Mouse (Mus musculus): ENCODE measurements around the gene Abl1. TPM values are rescaled to one million over a fixed set of nuclear protein-coding genes. Genes with fewer than 3 reads are reported as not detected.
A peak's percentile ranks its signal among the peaks of the same experiment; 100 is the strongest.

Gene Abl1
- polyA plus RNA-seq, 1 experiment, result 45.9 TPM

DNA sequence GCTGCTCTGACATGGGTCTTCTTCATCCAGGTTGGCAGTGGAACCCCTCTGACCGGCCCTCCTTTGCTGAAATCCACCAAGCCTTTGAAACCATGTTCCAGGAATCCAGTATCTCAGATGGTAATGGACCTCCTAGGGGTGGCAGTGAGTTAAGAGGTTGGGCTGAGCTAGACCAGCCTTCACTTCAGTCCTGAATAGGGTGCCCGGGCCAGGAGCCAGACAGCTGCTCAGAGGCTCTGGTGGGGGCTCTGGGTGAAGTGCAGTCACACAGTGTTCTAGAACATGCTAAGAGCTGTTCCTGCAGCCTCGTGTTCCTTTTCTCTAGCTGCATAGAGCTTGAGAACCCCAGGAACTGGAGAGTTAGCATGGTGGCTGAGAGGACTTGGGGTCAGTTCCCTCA is 108.8 kb downstream of the Abl1 start:
- H3K79me3 ChIP-seq (ENCODE audit: low read depth), result no peaks in the 10 kb centered on the region
- no peaks in the 10 kb centered on the region for H3K79me2 ChIP-seq (ENCODE audit: control insufficient read depth, insufficient read depth)
- H3ac ChIP-seq (ENCODE audit: control insufficient read depth, insufficient read length, low read depth), result no peak overlapping the region
- H3K27me3 ChIP-seq (ENCODE audit: control insufficient read depth, insufficient read depth, insufficient read length), result no peaks in the 10 kb centered on the region
- H3K36me3 ChIP-seq (ENCODE audit: control insufficient read depth, insufficient read depth), result peaks cover 91% of the 10 kb centered on the region
- TF ChIP-seq FOSL1 (IDR thresholded peaks at IDR 0.05; ENCODE audit: insufficient read depth, low read length, poor library complexity, severe bottlenecking) (no peak), MYOD1 (IDR thresholded peaks at IDR 0.05; ENCODE audit: control insufficient read depth, insufficient read length, low read depth) (no peak), CEBPB (IDR thresholded peaks at IDR 0.05; ENCODE audit: low read depth) (no peak), MAX (IDR thresholded peaks at IDR 0.05) (no peak), MYOG (IDR thresholded peaks at IDR 0.05; ENCODE audit: control insufficient read depth, extremely low read depth, insufficient read length) (no peak), CTCF (IDR thresholded peaks at IDR 0.05; ENCODE audit: control insufficient read depth, insufficient read depth, insufficient read length) (no peak)
- no peak overlapping the region for H3K4me3 ChIP-seq (ENCODE audit: insufficient read depth, poor library complexity, severe bottlenecking)

DNA sequence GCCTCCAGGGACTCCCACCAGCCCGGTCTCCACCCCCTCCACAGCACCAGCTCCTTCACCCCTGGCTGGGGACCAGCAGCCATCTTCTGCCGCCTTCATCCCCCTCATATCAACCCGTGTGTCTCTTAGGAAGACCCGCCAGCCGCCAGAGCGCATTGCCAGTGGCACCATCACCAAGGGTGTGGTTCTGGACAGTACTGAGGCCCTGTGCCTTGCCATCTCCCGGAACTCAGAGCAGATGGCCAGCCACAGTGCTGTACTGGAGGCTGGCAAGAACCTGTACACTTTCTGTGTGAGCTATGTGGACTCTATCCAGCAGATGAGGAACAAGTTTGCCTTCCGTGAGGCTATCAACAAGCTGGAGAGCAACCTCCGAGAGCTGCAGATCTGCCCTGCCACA is 113.2 kb downstream of the Abl1 start:
- TF ChIP-seq FOSL1 (IDR thresholded peaks at IDR 0.05; ENCODE audit: insufficient read depth, low read length, poor library complexity, severe bottlenecking) (no peak), MYOD1 (IDR thresholded peaks at IDR 0.05; ENCODE audit: control insufficient read depth, insufficient read length, low read depth) (no peak), USF1 (IDR thresholded peaks at IDR 0.05; ENCODE audit: low read depth) (no peak), MYOG (IDR thresholded peaks at IDR 0.05; ENCODE audit: control insufficient read depth, extremely low read depth, insufficient read length) (no peak), CEBPB (IDR thresholded peaks at IDR 0.05; ENCODE audit: low read depth) (no peak), CTCF (IDR thresholded peaks at IDR 0.05; ENCODE audit: control insufficient read depth, insufficient read depth, insufficient read length) (no peak), MAX (IDR thresholded peaks at IDR 0.05) (no peak)
- H3K79me2 ChIP-seq (ENCODE audit: control insufficient read depth, insufficient read depth), result no peaks in the 10 kb centered on the region

DNA sequence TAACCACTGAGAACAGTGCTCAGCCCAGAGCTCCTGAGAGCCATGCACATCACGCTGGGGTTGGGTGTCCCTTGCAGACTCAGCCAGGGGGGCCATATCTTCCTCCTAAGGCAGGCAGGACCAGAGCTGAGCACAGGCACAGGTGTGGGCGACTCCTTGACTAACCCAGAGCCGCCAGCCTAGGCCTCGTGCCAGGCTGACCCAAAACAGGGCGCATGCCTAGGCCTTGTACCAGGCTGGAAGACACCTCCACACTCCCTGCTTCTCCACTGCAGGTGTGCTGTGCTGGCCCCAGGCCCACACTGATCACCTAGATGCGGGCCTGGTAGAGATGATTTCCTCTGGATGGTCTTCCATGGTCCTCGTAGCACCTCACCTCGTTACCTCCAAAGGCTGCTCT is 114.6 kb downstream of the Abl1 start:
- Histone ChIP-seq H3K4me3 (ENCODE audit: insufficient read depth, poor library complexity, severe bottlenecking) (no peak overlapping the region), H3K79me3 (ENCODE audit: low read depth) (peaks cover under 1% of the 10 kb centered on the region), H3K27me3 (ENCODE audit: control insufficient read depth, insufficient read depth, insufficient read length) (no peaks in the 10 kb centered on the region), H3K79me2 (ENCODE audit: control insufficient read depth, insufficient read depth) (peaks cover 4% of the 10 kb centered on the region), H3ac (ENCODE audit: control insufficient read depth, insufficient read length, low read depth) (peak overlapping the region; percentile 49), H3K36me3 (ENCODE audit: control insufficient read depth, insufficient read depth) (peaks cover 67% of the 10 kb centered on the region)
- TF ChIP-seq FOSL1 (IDR thresholded peaks at IDR 0.05; ENCODE audit: insufficient read depth, low read length, poor library complexity, severe bottlenecking) (no peak), MYOD1 (IDR thresholded peaks at IDR 0.05; ENCODE audit: control insufficient read depth, insufficient read length, low read depth) (no peak), MYOG (IDR thresholded peaks at IDR 0.05; ENCODE audit: control insufficient read depth, extremely low read depth, insufficient read length) (no peak), USF1 (IDR thresholded peaks at IDR 0.05; ENCODE audit: low read depth) (no peak), MAX (IDR thresholded peaks at IDR 0.05) (no peak), CEBPB (IDR thresholded peaks at IDR 0.05; ENCODE audit: low read depth) (no peak), CTCF (IDR thresholded peaks at IDR 0.05; ENCODE audit: control insufficient read depth, insufficient read depth, insufficient read length) (no peak)

More for the DNA sequence above, 113.2 kb downstream of the Abl1 start:
- Histone ChIP-seq H3ac (ENCODE audit: control insufficient read depth, insufficient read length, low read depth) (no peak overlapping the region), H3K27me3 (ENCODE audit: control insufficient read depth, insufficient read depth, insufficient read length) (no peaks in the 10 kb centered on the region), H3K36me3 (ENCODE audit: control insufficient read depth, insufficient read depth) (peaks cover 81% of the 10 kb centered on the region), H3K79me3 (ENCODE audit: low read depth) (no peaks in the 10 kb centered on the region), H3K4me3 (ENCODE audit: insufficient read depth, poor library complexity, severe bottlenecking) (no peak overlapping the region)

DNA sequence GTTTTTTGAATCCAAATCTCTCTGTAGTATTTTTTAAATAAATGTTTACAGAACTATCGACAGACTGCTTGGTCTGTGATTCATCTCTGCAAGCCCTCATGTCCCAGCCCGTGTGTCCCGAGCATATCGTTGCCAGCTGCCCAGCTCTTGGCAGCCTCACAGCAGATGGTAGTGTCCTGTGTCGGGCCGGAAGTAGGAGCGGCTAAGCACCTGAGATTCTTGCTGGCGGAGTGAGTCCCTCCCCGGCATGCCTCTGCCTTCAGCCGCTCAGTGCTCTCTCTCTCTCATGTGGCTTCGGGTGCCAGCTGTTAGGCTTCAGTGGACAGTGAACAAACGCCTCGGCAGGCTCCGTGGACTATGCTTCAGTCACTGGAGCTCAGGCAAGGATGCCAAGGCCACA is 115.3 kb downstream of the Abl1 start:
- Histone ChIP-seq H3K79me3 (ENCODE audit: low read depth) (peaks cover 2% of the 10 kb centered on the region), H3K27me3 (ENCODE audit: control insufficient read depth, insufficient read depth, insufficient read length) (no peaks in the 10 kb centered on the region), H3K4me3 (ENCODE audit: insufficient read depth, poor library complexity, severe bottlenecking) (no peak overlapping the region), H3K36me3 (ENCODE audit: control insufficient read depth, insufficient read depth) (peaks cover 60% of the 10 kb centered on the region), H3K79me2 (ENCODE audit: control insufficient read depth, insufficient read depth) (peaks cover 10% of the 10 kb centered on the region), H3ac (ENCODE audit: control insufficient read depth, insufficient read length, low read depth) (no peak overlapping the region)
- TF ChIP-seq MYOD1 (IDR thresholded peaks at IDR 0.05; ENCODE audit: control insufficient read depth, insufficient read length, low read depth), result peak; percentile 37
- TF ChIP-seq USF1 (IDR thresholded peaks at IDR 0.05; ENCODE audit: low read depth), result no peak

DNA sequence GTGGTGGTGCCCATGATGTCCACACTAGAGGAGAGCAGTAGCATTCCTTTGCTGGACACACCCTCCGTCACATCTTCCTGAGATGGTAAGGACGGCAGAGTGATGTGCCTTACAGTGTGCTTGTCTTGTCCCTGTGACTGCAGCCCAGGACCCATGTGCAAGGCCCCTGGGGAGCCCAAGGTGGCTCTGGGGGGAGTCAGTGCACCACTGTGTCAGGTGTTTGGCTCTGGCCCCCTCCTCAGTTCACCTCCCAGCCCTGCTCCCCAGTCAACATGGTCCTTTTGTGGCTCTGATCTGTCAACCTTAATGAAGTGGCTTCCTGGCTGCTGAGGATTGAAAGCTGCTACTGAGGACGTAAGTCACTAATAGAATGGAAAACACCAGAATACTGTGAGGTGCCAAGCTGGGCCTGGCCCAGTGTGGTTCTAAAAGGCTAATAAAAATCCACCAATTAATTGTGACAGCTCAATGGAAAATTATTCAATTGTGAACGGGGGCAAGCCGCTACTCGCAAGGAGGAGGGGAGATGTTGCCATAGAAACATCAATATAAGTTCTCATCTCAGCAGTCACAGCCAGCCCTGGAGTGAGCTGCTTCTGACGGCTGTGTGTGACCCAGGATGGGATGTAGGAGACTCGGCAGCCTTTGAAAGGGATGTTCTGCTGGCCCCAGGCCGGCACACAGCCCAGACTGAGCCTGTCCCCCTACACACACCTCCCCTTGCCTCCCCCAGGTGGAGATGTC is 118.6 kb downstream of the Abl1 start:
- H3ac ChIP-seq (ENCODE audit: control insufficient read depth, insufficient read length, low read depth), result no peak overlapping the region
- peaks cover 6% of the 10 kb centered on the region for H3K79me3 ChIP-seq (ENCODE audit: low read depth)
- TF ChIP-seq FOSL1 (IDR thresholded peaks at IDR 0.05; ENCODE audit: insufficient read depth, low read length, poor library complexity, severe bottlenecking) (no peak), MAX (IDR thresholded peaks at IDR 0.05) (no peak), MYOG (IDR thresholded peaks at IDR 0.05; ENCODE audit: control insufficient read depth, extremely low read depth, insufficient read length) (no peak), CEBPB (IDR thresholded peaks at IDR 0.05; ENCODE audit: low read depth) (no peak), CTCF (IDR thresholded peaks at IDR 0.05; ENCODE audit: control insufficient read depth, insufficient read depth, insufficient read length) (no peak), USF1 (IDR thresholded peaks at IDR 0.05; ENCODE audit: low read depth) (no peak), MYOD1 (IDR thresholded peaks at IDR 0.05; ENCODE audit: control insufficient read depth, insufficient read length, low read depth) (no peak)
- no peak overlapping the region for H3K4me3 ChIP-seq (ENCODE audit: insufficient read depth, poor library complexity, severe bottlenecking)
- H3K36me3 ChIP-seq (ENCODE audit: control insufficient read depth, insufficient read depth), result peaks cover 28% of the 10 kb centered on the region
- no peaks in the 10 kb centered on the region for H3K27me3 ChIP-seq (ENCODE audit: control insufficient read depth, insufficient read depth, insufficient read length)
- peaks cover 29% of the 10 kb centered on the region for H3K79me2 ChIP-seq (ENCODE audit: control insufficient read depth, insufficient read depth)

All from C2C12 (cell line).